29 mouse cellular contexts compared by ENCODE assay signal in genomic region chr12:86697996-86698395, GRCm38 (mm10). TPM values are rescaled to one million over a fixed set of nuclear protein-coding genes. Genes with fewer than 3 reads are reported as not detected.
DNase-seq lines count a peak whose midpoint lies in the region; ATAC-seq and TF ChIP-seq lines count a peak whose summit lies in the region.
"Had no signal": no experiment of that assay in that cellular context is flagged by ENCODE, and none has a peak within 500 bp of the region (broad histone marks: within the 10 kb centered on the region; RNA-seq: fewer than 3 reads in every experiment).

No protein-coding gene starts in this region.

- no peak overlapping the region for H3K9ac ChIP-seq in hindbrain, embryonic 14.5 days
- no peak overlapping the region for H3K9ac ChIP-seq in intestine, embryonic 16.5 days (ENCODE audit: low read depth, low read length)
- H3K9ac ChIP-seq: neural tube, embryonic 12.5 days had no signal

- TF ChIP-seq CTCF in left cerebral cortex, adult 2 months (IDR thresholded peaks at IDR 0.05): no peak

- no peak overlapping the region for H3K4me3 ChIP-seq in left cerebral cortex, adult 2 months
- H3K4me3 ChIP-seq in hindbrain, embryonic 14.5 days (replicated peaks; ENCODE audit: low read length): no peak overlapping the region
- H3K4me3 ChIP-seq in intestine, embryonic 16.5 days (ENCODE audit: low read length): no peak overlapping the region
- H3K4me3 ChIP-seq: neural tube, embryonic 12.5 days had no signal

- no peak for ATAC-seq in hindbrain, embryonic 14.5 days (ENCODE audit: low FRiP score)
- no peak for ATAC-seq in intestine, embryonic 16.5 days
- ATAC-seq: inflammation-experienced regulatory T-cells, adult 6 months had no signal

- H3K27me3 ChIP-seq in hindbrain, embryonic 14.5 days (ENCODE audit: control insufficient read depth, insufficient read depth, low read length): no peaks in the 10 kb centered on the region
- no peaks in the 10 kb centered on the region for H3K27me3 ChIP-seq in intestine, embryonic 16.5 days (replicated peaks; ENCODE audit: control insufficient read depth, insufficient read depth, low read length)
- H3K27me3 ChIP-seq: neural tube, embryonic 12.5 days had no signal

- 22% methylated on average over 2 of the region's 2 CpGs for WGBS in hindbrain, embryonic 14.5 days
- 56% methylated on average over 2 of the region's 2 CpGs for WGBS in intestine, embryonic 16.5 days

- peak overlapping the region; percentile 90 for H3K27ac ChIP-seq in left cerebral cortex, adult 2 months
- H3K27ac ChIP-seq in hindbrain, embryonic 14.5 days: peak overlapping the region; percentile 81; the same call in 1 of the 2 replicates
- no peak overlapping the region for H3K27ac ChIP-seq in intestine, embryonic 16.5 days (ENCODE audit: low read length)
- H3K27ac ChIP-seq: neural tube, embryonic 12.5 days had no signal

- no peaks in the 10 kb centered on the region for H3K9me3 ChIP-seq in hindbrain, embryonic 14.5 days (ENCODE audit: control insufficient read depth, low read length)
- no peaks in the 10 kb centered on the region for H3K9me3 ChIP-seq in intestine, embryonic 16.5 days (ENCODE audit: control insufficient read depth, low read length)

- no peak overlapping the region for H3K4me2 ChIP-seq in hindbrain, embryonic 14.5 days (replicated peaks)
- H3K4me2 ChIP-seq in intestine, embryonic 16.5 days (ENCODE audit: low read depth, low read length): no peak overlapping the region
- H3K4me2 ChIP-seq: heart, embryonic 11.5 days; liver, embryonic 11.5 days; midbrain, embryonic 11.5 days had no signal

- DNase-seq in embryo, embryonic 11 days: peak; percentile 24
- DNase-seq in embryo, embryonic 10 days (ENCODE audit: low spot score): no peak
- no peak for DNase-seq in left cerebral cortex, adult 2 months (ENCODE audit: extremely low spot score in 1 of 2, low spot score in 2 of 2)
- no peak for DNase-seq in left cerebral cortex, adult 8-10 months (ENCODE audit: low spot score in 2 of 2)
- no peak for DNase-seq in hindbrain, embryonic 14.5 days (ENCODE audit: low spot score)
- DNase-seq in retina, embryonic 14.5 days (ENCODE audit: low spot score): peak; percentile 49
- no peak for DNase-seq in thymus, postnatal 14 days
- DNase-seq: adrenal gland, adult 8-10 months; cerebellum, adult 11 months; heart, postnatal 10 days; kidney, adult 8-10 months; kidney, postnatal 25 days; lung, adult 2 months; lung, postnatal 36 days; right cerebral cortex, postnatal 25 days; thymus, postnatal 4 days had no signal

- H3K4me1 ChIP-seq in hindbrain, embryonic 14.5 days (replicated peaks; ENCODE audit: control insufficient read depth, insufficient read depth, low read length): no peaks in the 10 kb centered on the region; the same call in 1 of the 2 replicates
- H3K4me1 ChIP-seq in intestine, embryonic 16.5 days (ENCODE audit: control insufficient read depth, insufficient read depth, low read length): peaks cover 4% of the 10 kb centered on the region; the same call in 1 of the 2 replicates

- peaks cover 27% of the 10 kb centered on the region for H3K36me3 ChIP-seq in hindbrain, embryonic 14.5 days (replicated peaks; ENCODE audit: control insufficient read depth, insufficient read depth)
- no peaks in the 10 kb centered on the region for H3K36me3 ChIP-seq in intestine, embryonic 16.5 days (ENCODE audit: control insufficient read depth, insufficient read depth, low read length)

- intact Hi-C loops in left cerebral cortex, adult 2 months (cut with DNase I): loop anchor here (2.0 kb wide), 1 partner anchor 17 kb away; no protein-coding TSS in a partner anchor

RNA-seq across cellular contexts. Expression of gene Vash1, which starts 19.5 kb away (rescaled TPM):
- total RNA-seq in left cerebral cortex, adult 2 months (2021): 10 to 100 TPM; 34.6 to 36.6 TPM
- total RNA-seq in left cerebral cortex, adult 8-10 months (2022): 10 to 100 TPM; 31.6 to 35.4 (median 32.5) TPM
- 27.5 and 31.2 TPM in 2 replicates for polyA plus RNA-seq in hindbrain, embryonic 14.5 days (2014; fragmentation: Nextera tagmentation; extraction: Ambion mirVana)
- polyA plus RNA-seq in intestine, embryonic 16.5 days (2015; fragmentation: Nextera tagmentation; extraction: Ambion mirVana): 5.5 and 6.0 TPM in 2 replicates

RNA-seq across cellular contexts. Expression of gene Angel1, which starts 28.3 kb away (rescaled TPM):
- 1 to 10 TPM; 6.5 TPM for total RNA-seq in left cerebral cortex, adult 2 months (2021)
- 10 to 100 TPM in 2 of 4 experiments, 1 to 10 TPM in 2; 9.0 to 10.4 (median 9.6) TPM for total RNA-seq in left cerebral cortex, adult 8-10 months (2022)
- 12.3 and 13.1 TPM in 2 replicates for polyA plus RNA-seq in hindbrain, embryonic 14.5 days (2014; fragmentation: Nextera tagmentation; extraction: Ambion mirVana)
- polyA plus RNA-seq in intestine, embryonic 16.5 days (2015; fragmentation: Nextera tagmentation; extraction: Ambion mirVana): 4.8 and 5.3 TPM in 2 replicates

RNA-seq across cellular contexts. Expression of gene Lrrc74a, which starts 36.2 kb away (rescaled TPM):
- not detected for total RNA-seq in left cerebral cortex, adult 2 months (2021)
- total RNA-seq in left cerebral cortex, adult 8-10 months (2022): not detected
- not detected in 2 replicates for polyA plus RNA-seq in hindbrain, embryonic 14.5 days (2014; fragmentation: Nextera tagmentation; extraction: Ambion mirVana)
- polyA plus RNA-seq in intestine, embryonic 16.5 days (2015; fragmentation: Nextera tagmentation; extraction: Ambion mirVana): not detected in 2 replicates
- total RNA-seq: adrenal gland, adult 8-10 months; gastrocnemius, adult 8-10 months; granulocyte monocyte progenitor cell, adult 5-6 weeks; heart, postnatal 10 days had no signal
- polyA plus RNA-seq: C2C12; embryonic facial prominence, embryonic 11.5 days; heart, embryonic 11.5 days; inflammation-experienced regulatory T-cells, adult 6 months; limb, embryonic 11.5 days; liver, embryonic 11.5 days; lung, adult 2 months; midbrain, embryonic 11.5 days; neural tube, embryonic 12.5 days; spleen, adult 2 months; stomach, embryonic 14.5 days had no signal

Comparison
In these comparisons a context has a peak if more than half of its experiments do, and no peak if none do; other contexts are left out.
1. DNase-seq: peak in embryo, embryonic 11 days (single experiment) and retina, embryonic 14.5 days (single experiment); none in embryo, embryonic 10 days (single experiment), left cerebral cortex, adult 2 months (0 of 2), left cerebral cortex, adult 8-10 months (0 of 2), hindbrain, embryonic 14.5 days (single experiment) and thymus, postnatal 14 days (single experiment).